Mouse (Mus musculus): ENCODE measurements at regions not wholly inside any gene's neighbourhood (a gene's known extent, or its start where the extent isn't known, plus 50 kb on each side); places are given as distances from the start of the nearest gene placed in this dataset.

DNA sequence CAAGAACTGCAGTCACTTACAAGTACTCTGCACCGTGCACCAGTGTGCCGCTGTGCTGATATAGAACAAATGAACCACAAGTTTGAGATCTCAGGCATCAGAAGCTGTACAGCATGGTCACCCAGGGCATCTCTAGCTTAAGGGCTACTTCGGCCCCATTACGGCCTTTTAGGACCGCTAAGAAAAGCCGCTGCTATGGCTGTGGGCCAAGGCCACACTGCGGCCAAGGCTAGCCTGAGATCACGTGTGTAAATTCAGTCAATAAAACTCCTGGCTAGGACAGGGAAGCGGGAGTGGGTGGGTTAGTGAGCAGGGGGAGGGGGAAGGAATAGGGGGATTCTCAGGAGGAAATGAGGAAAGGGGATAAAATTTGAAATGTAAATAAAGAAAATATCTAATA lies 50.9 kb upstream of the Atp12a start:
- TF ChIP-seq ZMIZ1 (IDR thresholded peaks at IDR 0.05; ENCODE audit: low read depth, low read length) = no peak
- TF ChIP-seq SIN3A (IDR thresholded peaks at IDR 0.05; ENCODE audit: low read length) = no peak

All from MEL (cell line).